In the genomic region with DNA sequence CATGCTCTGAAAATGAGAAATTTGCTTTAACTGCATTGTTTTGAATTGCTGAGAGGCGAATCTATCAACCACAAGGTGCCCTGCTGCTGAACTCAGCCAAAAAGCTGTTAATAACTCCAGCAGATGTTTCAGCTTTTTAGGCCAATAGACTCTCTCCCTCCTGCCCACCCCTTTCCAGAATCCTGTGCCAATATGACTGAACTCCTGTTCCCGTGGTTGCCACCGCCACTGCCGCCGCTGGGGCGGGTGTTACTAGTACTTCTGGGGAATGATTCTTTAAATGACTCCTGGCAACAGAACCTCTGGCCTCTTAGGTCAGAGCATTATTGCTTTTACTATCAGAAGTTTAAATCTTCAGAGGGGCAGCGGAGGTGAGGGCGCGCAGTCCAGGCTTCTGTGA, we compare ENCODE assay signal across 9 mouse cellular contexts. TPM values are rescaled to one million over a fixed set of nuclear protein-coding genes. Genes with fewer than 3 reads are reported as not detected.
DNase-seq lines count a peak whose midpoint lies in the region; ATAC-seq lines count a peak whose summit lies in the region.
"Had no signal": no experiment of that assay in that cellular context is flagged by ENCODE, and none has a peak within 500 bp of the region (broad histone marks: within the 10 kb centered on the region; RNA-seq: fewer than 3 reads in every experiment).

No protein-coding gene starts in this region.

- intact Hi-C loops in heart, postnatal 25 days (cut with DNase I) = no loop called here

- no peak overlapping the region for H3K27ac ChIP-seq in hindbrain, embryonic 14.5 days
- no peak overlapping the region for H3K27ac ChIP-seq in limb, embryonic 11.5 days (replicated peaks; ENCODE audit: low read depth, low read length)

- H3K36me3 ChIP-seq in hindbrain, embryonic 14.5 days (replicated peaks; ENCODE audit: control insufficient read depth, insufficient read depth) = no peaks in the 10 kb centered on the region
- H3K36me3 ChIP-seq in limb, embryonic 11.5 days (ENCODE audit: control insufficient read depth, insufficient read depth, low read length) = no peaks in the 10 kb centered on the region

- H3K27me3 ChIP-seq in hindbrain, embryonic 14.5 days (ENCODE audit: control insufficient read depth, insufficient read depth, low read length) = no peaks in the 10 kb centered on the region
- no peaks in the 10 kb centered on the region for H3K27me3 ChIP-seq in limb, embryonic 11.5 days (ENCODE audit: control insufficient read depth, insufficient read depth, low read length)

- H3K4me2 ChIP-seq in hindbrain, embryonic 14.5 days (replicated peaks) = no peak overlapping the region
- H3K4me2 ChIP-seq in limb, embryonic 11.5 days (ENCODE audit: low read depth, severe bottlenecking) = no peak overlapping the region

- no peak overlapping the region for H3K4me3 ChIP-seq in hindbrain, embryonic 14.5 days (replicated peaks; ENCODE audit: low read length)
- no peak overlapping the region for H3K4me3 ChIP-seq in limb, embryonic 11.5 days (ENCODE audit: low read depth, low read length)
- H3K4me3 ChIP-seq: megakaryocyte, embryonic 14.5 days had no signal

- no peaks in the 10 kb centered on the region for H3K4me1 ChIP-seq in hindbrain, embryonic 14.5 days (replicated peaks; ENCODE audit: control insufficient read depth, insufficient read depth, low read length)
- H3K4me1 ChIP-seq in limb, embryonic 11.5 days (ENCODE audit: control insufficient read depth, insufficient read depth, low read length) = peaks cover 5% of the 10 kb centered on the region; the same call in 1 of the 2 replicates

- DNase-seq in heart, adult 11 months = peak; percentile 93
- DNase-seq in heart, postnatal 25 days (ENCODE audit: low spot score) = no peak
- DNase-seq in brain, adult 2 months (ENCODE audit: low read depth, low spot score) = peak; percentile 30
- DNase-seq in hindbrain, embryonic 14.5 days (ENCODE audit: low spot score) = peak; percentile 37
- peak; percentile 55 for DNase-seq in limb, embryonic 11.5 days (ENCODE audit: low spot score)
- DNase-seq in spleen, adult 12 weeks (ENCODE audit: low spot score) = no peak
- DNase-seq in right cerebral cortex, postnatal 25 days = no peak

- H3K9me3 ChIP-seq in hindbrain, embryonic 14.5 days (ENCODE audit: control insufficient read depth, low read length) = no peaks in the 10 kb centered on the region
- no peaks in the 10 kb centered on the region for H3K9me3 ChIP-seq in limb, embryonic 11.5 days (ENCODE audit: control insufficient read depth, low read length)
- H3K9me3 ChIP-seq: megakaryocyte, embryonic 14.5 days had no signal

- no peak for ATAC-seq in hindbrain, embryonic 14.5 days (ENCODE audit: low FRiP score)
- no peak for ATAC-seq in limb, embryonic 11.5 days (ENCODE audit: insufficient number of reproducible peaks, low FRiP score, low TSS enrichment, low read depth)
- no peak for ATAC-seq in megakaryocyte progenitor cell, adult 5-6 weeks (replicated peaks; ENCODE audit: poor library complexity)

- WGBS in hindbrain, embryonic 14.5 days = 76% methylated on average over 9 of the region's 9 CpGs
- WGBS in limb, embryonic 11.5 days = 35% methylated on average over 9 of the region's 9 CpGs

- no peak overlapping the region for H3K9ac ChIP-seq in hindbrain, embryonic 14.5 days
- H3K9ac ChIP-seq in limb, embryonic 11.5 days (ENCODE audit: low read length) = no peak overlapping the region

RNA-seq across cellular contexts. Expression of a gene that starts 38.7 kb away (rescaled TPM):
- total RNA-seq in heart, postnatal 25 days (2021) = 10 to 100 TPM; 57.0 to 57.4 TPM
- polyA plus RNA-seq in hindbrain, embryonic 14.5 days (2014; fragmentation: Nextera tagmentation; extraction: Ambion mirVana) = 89.5 and 90.7 TPM in 2 replicates
- 60.0 and 61.8 TPM in 2 replicates for polyA plus RNA-seq in limb, embryonic 11.5 days (2014; fragmentation: Nextera tagmentation; extraction: Ambion mirVana)
- 68.9 and 76.5 TPM in 2 replicates for total RNA-seq in megakaryocyte progenitor cell, adult 5-6 weeks (2015)
- 50.3 and 60.7 TPM in 2 replicates for total RNA-seq in megakaryocyte progenitor cell, adult 5-6 weeks (2017)

Comparison
In these comparisons a context has a peak if more than half of its experiments do, and no peak if none do; other contexts are left out.
1. DNase-seq: peak in heart, adult 11 months (single experiment), brain, adult 2 months (single experiment), hindbrain, embryonic 14.5 days (single experiment) and limb, embryonic 11.5 days (single experiment); none in heart, postnatal 25 days (single experiment), spleen, adult 12 weeks (single experiment) and right cerebral cortex, postnatal 25 days (single experiment).